Mouse (Mus musculus) lung, postnatal 0 days (tissue): ENCODE data around the gene Pigx. TPM values are rescaled to one million over a fixed set of nuclear protein-coding genes. Genes with fewer than 3 reads are reported as not detected.

Source experiments
- ATAC-seq: fragments of 200-750 bp; cut with Nextera tagmentation; 2 replicates; pipeline ENCODE4 v1.8.0; 2017; ENCODE audit warnings: moderate library complexity
- DNase-seq: peaks from one replicate; pipeline ENCODE4 v3.0.0-alpha.2; 2016; ENCODE audit warnings: low spot score
- H3K27ac ChIP-seq: fragments of 300-500 bp; sonication (generic); 2 replicates; pipeline ENCODE4 v1.5.1; 2014; ENCODE audit warnings: antibody characterized with exemption, mild to moderate bottlenecking, low read length, mixed read lengths
- H3K27me3 ChIP-seq: fragments of 300-500 bp; sonication (generic); replicated peaks from 2 replicates; pipeline ENCODE4 v1.6.1; 2014; ENCODE audit warnings: low read length, mixed read lengths; ENCODE audit not compliant: insufficient read depth
- H3K36me3 ChIP-seq: fragments of 300-500 bp; sonication (generic); 2 replicates; pipeline ENCODE4 v1.6.1; 2014; ENCODE audit warnings: low read length, mixed read lengths; ENCODE audit not compliant: insufficient read depth
- H3K4me1 ChIP-seq: fragments of 300-500 bp; sonication (generic); 2 replicates; pipeline ENCODE4 v1.6.1; 2014; ENCODE audit warnings: antibody characterized with exemption, low read depth, low read length, mixed read lengths; ENCODE audit not compliant: insufficient read depth
- H3K4me2 ChIP-seq: fragments of 300-500 bp; sonication (generic); replicated peaks from 2 replicates; pipeline ENCODE4 v1.6.1; 2014; ENCODE audit warnings: low read depth, mild to moderate bottlenecking, low read length, moderate library complexity, mixed read lengths
- H3K4me3 ChIP-seq: fragments of 300-500 bp; sonication (generic); 2 replicates; pipeline ENCODE4 v1.5.1; 2014; ENCODE audit warnings: low read depth, low read length
- H3K9ac ChIP-seq: fragments of 300-500 bp; sonication (generic); replicated peaks from 2 replicates; pipeline ENCODE4 v1.6.1; 2014; ENCODE audit warnings: low read depth, mild to moderate bottlenecking
- H3K9me3 ChIP-seq: fragments of 300-500 bp; sonication (generic); 2 replicates; pipeline ENCODE4 v1.6.1; 2016; ENCODE audit warnings: low read length, mixed read lengths
- CTCF ChIP-seq: IDR thresholded peaks from 2 replicates; pipeline ENCODE4 v1.5.1; 2016; ENCODE audit warnings: antibody characterized with exemption, mild to moderate bottlenecking
- EP300 ChIP-seq: IDR thresholded peaks from 2 replicates; pipeline ENCODE4 v1.6.1; 2016; ENCODE audit warnings: antibody characterized with exemption, mild to moderate bottlenecking, control low read depth
- WGBS: fragments of 180-500 bp; shearing (Covaris S2); extraction: QIAGEN DNeasy Blood & Tissue Kit; methylation state at CpG from one replicate; pipeline ENCODE4 v1.1.7; 2014; 5-methylcytosine and 5-hydroxymethylcytosine counted together
- polyA plus RNA-seq: library from polyadenylated mRNA; unstranded; fragments of >200 nt; fragmentation: Nextera tagmentation; extraction: Ambion mirVana; gene quantifications from 2 replicates; pipeline ENCODE4 v1.2.1, GENCODE M21; 2015

The Pigx gene
- polyA plus RNA-seq, 1 experiment from 2014 or later = 61.4 TPM

DNA sequence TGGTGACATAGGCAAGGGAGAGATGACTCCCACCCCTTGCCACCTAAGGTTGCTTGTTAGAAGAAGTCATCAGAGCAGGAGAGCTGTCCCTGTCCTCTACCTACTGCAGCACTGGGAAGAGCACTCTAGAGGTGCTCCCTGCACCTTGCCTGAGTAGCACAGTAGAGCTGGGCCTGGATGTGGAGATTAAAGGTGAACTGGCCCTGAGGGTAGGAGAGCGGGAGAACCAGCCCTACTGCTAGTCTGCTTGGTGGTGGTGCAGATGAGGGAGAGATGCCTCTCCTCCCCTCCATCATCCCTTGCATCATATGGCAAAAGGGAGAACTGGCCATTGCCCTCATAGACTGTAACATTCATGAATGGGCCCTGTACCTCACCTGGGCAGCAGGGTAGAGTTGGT, 32.6 kb downstream of the Pigx start:
- Histone ChIP-seq H3K9me3 (no peaks in the 10 kb centered on the region), H3K4me2 (no peak overlapping the region), H3K36me3 (no peaks in the 10 kb centered on the region), H3K27ac (no peak overlapping the region), H3K4me1 (no peaks in the 10 kb centered on the region; the same call in 1 of the 2 replicates), H3K4me3 (no peak overlapping the region), H3K27me3 (no peaks in the 10 kb centered on the region), H3K9ac (no peak overlapping the region)
- TF ChIP-seq CTCF (no peak), EP300 (no peak)
- ATAC-seq (no peak), DNase-seq (no peak)
- WGBS = 100% methylated on average over 1 of the region's 1 CpGs

DNA sequence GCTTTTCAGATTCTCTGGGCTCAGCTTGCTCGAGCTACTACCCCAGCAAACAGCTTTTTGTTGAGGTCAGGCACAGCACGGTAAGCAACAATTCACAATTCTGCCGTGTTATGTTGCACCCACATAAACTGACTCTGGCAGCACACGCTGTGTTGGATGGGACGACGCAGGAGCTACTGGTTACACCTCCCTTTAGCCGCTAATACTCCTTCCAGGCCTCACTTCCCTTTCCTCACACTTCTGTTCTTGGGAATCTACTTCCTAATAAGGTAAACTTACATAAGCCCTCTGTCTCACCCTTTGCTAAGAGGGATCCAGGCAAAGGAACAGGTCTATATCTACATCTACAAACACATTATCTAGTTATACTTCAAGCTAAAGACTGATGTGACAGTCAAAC, 35.6 kb downstream of the Pigx start:
- Histone ChIP-seq H3K4me3 (no peak overlapping the region), H3K27me3 (no peaks in the 10 kb centered on the region), H3K4me1 (peaks cover 4% of the 10 kb centered on the region; the same call in 1 of the 2 replicates), H3K9me3 (no peaks in the 10 kb centered on the region), H3K9ac (no peak overlapping the region), H3K36me3 (no peaks in the 10 kb centered on the region), H3K27ac (no peak overlapping the region), H3K4me2 (no peak overlapping the region)
- DNase-seq (peak; percentile 24), ATAC-seq (no peak)
- 54% methylated on average over 7 of the region's 7 CpGs for WGBS
- TF ChIP-seq EP300 (no peak), CTCF (no peak)

DNA sequence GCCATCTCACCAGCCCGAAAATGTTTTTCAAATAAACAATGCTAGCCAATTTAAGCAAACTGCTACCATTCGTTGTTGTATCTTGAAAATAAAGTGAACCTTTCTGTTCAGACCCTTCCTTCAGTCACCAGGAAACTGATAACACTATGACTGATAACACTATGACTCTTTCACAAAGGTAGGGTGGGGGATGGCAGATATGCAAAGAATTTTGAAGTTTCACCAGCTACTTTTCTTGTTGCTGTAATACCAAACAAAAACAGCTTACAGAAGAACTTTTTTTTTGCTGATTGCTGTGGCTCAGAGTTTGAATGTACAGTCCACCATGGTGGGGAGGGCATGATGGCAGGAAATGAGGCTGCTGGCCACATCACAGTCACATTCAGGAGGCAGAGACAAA, 37.3 kb downstream of the Pigx start:
- no peak overlapping the region for H3K4me2 ChIP-seq
- 54% methylated on average over 2 of the region's 2 CpGs for WGBS
- H3K27ac ChIP-seq = no peak overlapping the region
- no peaks in the 10 kb centered on the region for H3K36me3 ChIP-seq
- peaks cover 4% of the 10 kb centered on the region; the same call in 1 of the 2 replicates for H3K4me1 ChIP-seq
- no peak overlapping the region for H3K9ac ChIP-seq
- no peak overlapping the region for H3K4me3 ChIP-seq
- no peak for TF ChIP-seq CTCF
- TF ChIP-seq EP300 = no peak
- no peak for DNase-seq
- H3K27me3 ChIP-seq = no peaks in the 10 kb centered on the region
- H3K9me3 ChIP-seq = no peaks in the 10 kb centered on the region
- ATAC-seq = no peak

DNA sequence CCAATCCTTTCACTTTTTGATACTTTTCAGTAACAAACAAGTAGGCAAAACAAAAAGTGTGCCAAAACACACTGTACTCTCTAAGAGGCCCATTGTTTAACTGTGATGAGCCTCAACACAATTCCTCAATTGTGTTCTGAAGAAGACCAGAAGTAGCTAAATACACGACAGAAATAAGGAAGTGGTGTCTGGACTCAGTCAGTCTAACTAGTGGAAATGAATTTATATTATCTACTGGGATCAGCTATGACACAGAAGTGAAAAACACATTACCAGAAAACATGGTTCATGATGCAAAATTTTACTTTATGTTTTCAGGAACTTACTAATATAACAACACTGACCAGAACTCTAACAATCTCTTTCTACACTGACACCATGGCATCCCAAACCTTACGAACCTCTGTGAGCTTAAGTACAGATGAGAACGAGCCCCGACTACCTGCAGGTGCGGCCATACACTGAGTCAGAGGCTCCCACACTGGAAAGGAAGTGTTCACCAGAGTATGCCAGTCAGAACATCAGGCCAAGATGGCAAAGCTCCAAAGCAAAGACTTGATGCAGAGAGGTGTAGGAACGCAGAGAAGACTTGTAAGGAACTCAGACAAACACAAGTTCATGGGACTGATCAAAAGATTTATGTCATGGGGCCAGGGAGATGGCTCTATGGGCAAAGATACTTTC, 39.6 kb downstream of the Pigx start:
- Histone ChIP-seq H3K9me3 (no peaks in the 10 kb centered on the region), H3K4me3 (no peak overlapping the region), H3K4me2 (no peak overlapping the region), H3K9ac (no peak overlapping the region), H3K27ac (peak overlapping the region; percentile 43; the same call in 1 of the 2 replicates), H3K27me3 (no peaks in the 10 kb centered on the region), H3K4me1 (peaks cover 4% of the 10 kb centered on the region; the same call in 1 of the 2 replicates), H3K36me3 (no peaks in the 10 kb centered on the region)
- no peak for TF ChIP-seq CTCF
- no peak for TF ChIP-seq EP300
- 36% methylated on average over 6 of the region's 6 CpGs for WGBS
- DNase-seq = peak; percentile 23
- ATAC-seq = no peak

DNA sequence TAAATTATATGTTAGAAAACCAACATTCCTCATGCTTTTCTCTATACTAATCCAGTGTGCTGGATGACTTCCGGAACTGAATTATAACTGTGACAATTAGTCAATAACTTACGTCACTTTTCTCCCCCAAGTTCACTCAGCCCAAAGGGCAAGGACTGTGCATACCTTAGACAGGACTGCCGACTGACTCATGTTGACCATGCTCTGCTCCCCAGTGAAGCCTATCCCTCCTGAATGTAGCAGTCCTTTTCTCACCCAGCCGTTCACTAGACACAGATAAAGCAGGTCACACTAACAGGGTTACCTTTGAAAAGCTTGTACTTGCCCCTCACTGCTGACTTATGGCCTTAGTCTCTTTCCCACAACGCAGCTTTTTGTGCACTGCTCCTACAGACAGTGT, 40.7 kb downstream of the Pigx start:
- H3K4me1 ChIP-seq = peaks cover 4% of the 10 kb centered on the region; the same call in 1 of the 2 replicates
- H3K9me3 ChIP-seq = no peaks in the 10 kb centered on the region
- H3K27me3 ChIP-seq = no peaks in the 10 kb centered on the region
- DNase-seq (no peak), ATAC-seq (no peak)
- WGBS = 69% methylated on average over 5 of the region's 5 CpGs
- H3K4me3 ChIP-seq = no peak overlapping the region
- no peak overlapping the region for H3K9ac ChIP-seq
- TF ChIP-seq CTCF (no peak), EP300 (no peak)
- no peak overlapping the region for H3K4me2 ChIP-seq
- H3K36me3 ChIP-seq = no peaks in the 10 kb centered on the region
- no peak overlapping the region for H3K27ac ChIP-seq

DNA sequence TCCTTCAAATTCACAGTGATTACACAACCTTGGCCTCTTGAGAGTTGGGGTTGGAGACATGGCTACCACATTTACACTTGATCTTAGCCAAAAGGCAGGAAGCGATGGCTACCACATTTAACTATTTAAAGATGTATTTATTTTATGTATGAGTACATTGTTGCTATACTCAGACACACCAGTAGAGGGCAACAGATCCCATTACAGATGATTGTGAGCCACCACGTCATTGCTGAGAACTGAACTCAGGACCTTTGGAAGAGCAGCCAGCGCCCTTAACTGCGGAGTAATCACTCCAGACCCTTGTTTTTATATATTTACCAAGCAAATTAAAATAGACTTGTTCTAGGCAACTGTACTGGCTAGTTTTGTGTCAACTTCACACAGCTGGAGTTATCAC, 57.2 kb downstream of the Pigx start:
- H3K27me3 ChIP-seq = no peaks in the 10 kb centered on the region
- no peak for TF ChIP-seq EP300
- TF ChIP-seq CTCF = peak; percentile 41
- no peak overlapping the region for H3K27ac ChIP-seq
- 85% methylated on average over 4 of the region's 4 CpGs for WGBS
- H3K4me3 ChIP-seq = no peak overlapping the region
- no peaks in the 10 kb centered on the region for H3K9me3 ChIP-seq
- no peak overlapping the region for H3K4me2 ChIP-seq
- H3K36me3 ChIP-seq = peaks cover 43% of the 10 kb centered on the region
- DNase-seq (no peak), ATAC-seq (no peak)
- H3K4me1 ChIP-seq = no peaks in the 10 kb centered on the region
- no peak overlapping the region for H3K9ac ChIP-seq

Other genes with a start within 250 kb of the Pigx start
- 0.04 TPM in 1 of 2 replicates, not detected in the other for gene Meltf, start 220.9 kb downstream of the Pigx start, polyA plus RNA-seq
- 0.30 and 0.63 TPM in 2 replicates for gene Pigz, start 165.9 kb downstream of the Pigx start, polyA plus RNA-seq
- 79.7 and 82.8 TPM in 2 replicates for gene 0610012G03Rik, start 151.2 kb downstream of the Pigx start, polyA plus RNA-seq
- 38.6 and 48.5 TPM in 2 replicates for gene Ncbp2, start 151.2 kb downstream of the Pigx start, polyA plus RNA-seq
- 5.5 and 6.0 TPM in 2 replicates for gene Senp5, start 96.5 kb downstream of the Pigx start, polyA plus RNA-seq
- 25.8 and 30.6 TPM in 2 replicates for gene Pak2, start 20.4 kb downstream of the Pigx start, polyA plus RNA-seq
- gene Cep19, start 60 bp upstream of the Pigx start, polyA plus RNA-seq = 17.3 and 21.6 TPM in 2 replicates
- 31.5 and 43.5 TPM in 2 replicates for gene Nrros, start 65.9 kb upstream of the Pigx start, polyA plus RNA-seq
- 0.18 TPM in 1 of 2 replicates, not detected in the other for gene Bex6, start 80.1 kb upstream of the Pigx start, polyA plus RNA-seq
- 7.9 and 9.2 TPM in 2 replicates for gene Fbxo45, start 147.4 kb upstream of the Pigx start, polyA plus RNA-seq
- gene Wdr53, start 147.5 kb upstream of the Pigx start, polyA plus RNA-seq = 15.3 and 16.1 TPM in 2 replicates
- 0.10 TPM in 1 of 2 replicates, not detected in the other for gene Smco1, start 171.7 kb upstream of the Pigx start, polyA plus RNA-seq
- 16.5 and 18.6 TPM in 2 replicates for gene Rnf168, start 177.7 kb upstream of the Pigx start, polyA plus RNA-seq
- gene Ubxn7, start 232.5 kb upstream of the Pigx start, polyA plus RNA-seq = 12.9 and 13.2 TPM in 2 replicates